Mouse (Mus musculus) urinary bladder, adult 2 months (tissue): ENCODE results near the gene Cdk4. TPM values are rescaled to one million over a fixed set of nuclear protein-coding genes. Genes with fewer than 3 reads are reported as not detected.

ENCODE experiments used
- DNase-seq: peaks from one replicate; pipeline ENCODE4 v3.0.0; 2022; ENCODE audit warnings: low spot score
- polyA plus RNA-seq: library from polyadenylated mRNA; depleted of rRNA; stranded (reverse); fragments of >200 nt; gene quantifications from 2 replicates; pipeline ENCODE4 v1.2.3, GENCODE M21; 2012; rRNA removed

Gene Cdk4
- polyA plus RNA-seq, 1 experiment: 268 TPM

DNA sequence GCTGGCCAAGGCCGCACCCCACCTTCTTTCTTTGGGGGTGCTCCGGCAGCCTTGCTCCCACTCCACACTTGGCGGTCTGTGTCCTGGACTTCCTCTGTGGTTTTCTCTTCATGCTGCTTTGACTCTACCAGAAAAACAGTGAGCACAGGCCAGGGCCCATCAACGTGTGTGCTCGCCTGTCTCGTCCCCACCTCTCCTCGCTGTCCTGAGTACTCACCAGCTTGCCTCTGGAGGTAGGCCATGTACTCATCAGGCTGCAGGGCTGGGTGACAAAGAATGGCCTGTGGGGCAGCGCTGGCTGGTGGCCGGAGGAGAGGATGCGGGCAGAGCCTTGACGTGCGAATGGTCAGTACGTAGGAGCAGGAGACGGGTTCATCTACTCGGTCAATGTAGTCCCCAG, 36.5 kb downstream of the Cdk4 start:
- DNase-seq: no peak

DNA sequence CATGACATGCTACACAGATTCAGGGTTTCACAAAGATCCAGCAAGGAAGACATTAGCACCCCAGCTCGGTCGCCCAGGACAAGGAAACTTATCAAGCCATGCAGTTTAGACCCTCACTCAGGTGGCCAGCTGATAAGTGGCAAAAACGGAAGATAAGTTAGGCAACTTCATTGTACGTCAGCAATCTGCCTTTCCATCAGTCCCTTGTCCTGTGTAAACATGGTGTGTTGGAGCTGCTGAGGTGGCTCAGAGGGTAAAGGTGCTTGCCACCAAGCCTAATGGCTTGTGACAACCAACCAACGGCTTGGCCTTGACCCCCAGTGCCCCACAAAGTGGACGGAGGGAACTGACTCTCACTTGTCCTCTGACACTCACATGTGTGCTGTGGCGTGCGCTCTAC, 37.1 kb downstream of the Cdk4 start:
- DNase-seq: no peak

- no peak for DNase-seq
These were observed 37.8 kb downstream of the Cdk4 start for GRCm38 (mm10) chr10:127101151-127101550.

- no peak for DNase-seq
These were observed 40.3 kb downstream of the Cdk4 start for GRCm38 (mm10) chr10:127103631-127104030.

GRCm38 (mm10) chr10:127107563-127108261, 44.4 kb downstream of the Cdk4 start:
- DNase-seq: no peak

DNA sequence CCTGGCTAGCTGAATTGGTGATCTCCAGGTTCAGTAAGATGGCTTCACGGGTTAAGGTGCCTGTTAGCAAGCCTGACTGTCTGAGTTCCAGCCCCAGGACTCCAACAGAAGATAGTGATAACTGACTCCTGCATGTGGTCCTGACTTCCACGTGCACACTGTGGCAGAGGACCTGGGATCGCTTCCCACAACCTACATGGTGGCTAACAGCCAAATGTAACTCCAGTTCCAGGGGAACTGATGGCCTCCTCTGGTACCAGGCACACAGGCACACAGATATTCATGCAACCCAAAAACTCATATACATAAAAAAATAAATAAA, 44.9 kb downstream of the Cdk4 start:
- no peak for DNase-seq

- DNase-seq: no peak
These were observed 47.9 kb downstream of the Cdk4 start for GRCm38 (mm10) chr10:127111001-127111887.

GRCm38 (mm10) chr10:127114408-127114807, 51.1 kb downstream of the Cdk4 start:
- no peak for DNase-seq

GRCm38 (mm10) chr10:127115068-127115467, 51.7 kb downstream of the Cdk4 start:
- no peak for DNase-seq

Other genes starting within 250 kb of the Cdk4 start
- 5.7 and 7.5 TPM in 2 replicates for gene Atp23, start 162.2 kb upstream of the Cdk4 start, polyA plus RNA-seq
- gene Ctdsp2, start 84.8 kb upstream of the Cdk4 start, polyA plus RNA-seq: 146 and 191 TPM in 2 replicates
- 0.28 and 0.53 TPM in 2 replicates for gene Avil, start 62.8 kb upstream of the Cdk4 start, polyA plus RNA-seq
- 29.5 and 36.9 TPM in 2 replicates for gene Tsfm, start 32.7 kb upstream of the Cdk4 start, polyA plus RNA-seq
- gene Mettl1, start 22.1 kb upstream of the Cdk4 start, polyA plus RNA-seq: 26.9 and 33.6 TPM in 2 replicates
- gene Eef1akmt3, start 22.0 kb upstream of the Cdk4 start, polyA plus RNA-seq: 0.78 and 1.1 TPM in 2 replicates
- gene Cyp27b1, start 15.3 kb upstream of the Cdk4 start, polyA plus RNA-seq: 0.28 and 0.50 TPM in 2 replicates
- gene March9, start 3.4 kb upstream of the Cdk4 start, polyA plus RNA-seq: 3.5 and 4.9 TPM in 2 replicates
- gene Tspan31, start 6.7 kb downstream of the Cdk4 start, polyA plus RNA-seq: 79.5 and 81.4 TPM in 2 replicates
- 2.5 and 5.4 TPM in 2 replicates for gene Agap2, start 11.8 kb downstream of the Cdk4 start, polyA plus RNA-seq
- gene Os9, start 57.6 kb downstream of the Cdk4 start, polyA plus RNA-seq: 53.9 and 72.8 TPM in 2 replicates
- gene B4galnt1, start 101.7 kb downstream of the Cdk4 start, polyA plus RNA-seq: 6.2 and 7.9 TPM in 2 replicates
- gene Slc26a10, start 117.1 kb downstream of the Cdk4 start, polyA plus RNA-seq: 0.72 and 1.5 TPM in 2 replicates
- gene Arhgef25, start 126.5 kb downstream of the Cdk4 start, polyA plus RNA-seq: 178 and 188 TPM in 2 replicates
- 193 and 272 TPM in 2 replicates for gene Dtx3, start 132.2 kb downstream of the Cdk4 start, polyA plus RNA-seq
- 47.7 and 48.4 TPM in 2 replicates for gene Pip4k2c, start 148.1 kb downstream of the Cdk4 start, polyA plus RNA-seq
- gene Kif5a, start 199.8 kb downstream of the Cdk4 start, polyA plus RNA-seq: 5.9 and 6.6 TPM in 2 replicates
- gene Dctn2, start 202.8 kb downstream of the Cdk4 start, polyA plus RNA-seq: 173 and 201 TPM in 2 replicates
- gene Mbd6, start 225.5 kb downstream of the Cdk4 start, polyA plus RNA-seq: 19.8 and 42.1 TPM in 2 replicates
- gene Mars, start 248.3 kb downstream of the Cdk4 start, polyA plus RNA-seq: 44.7 and 47.7 TPM in 2 replicates